Mouse (Mus musculus) adrenal gland, postnatal 14 days (tissue): ENCODE data around the gene Tiam2. TPM values are rescaled to one million over a fixed set of nuclear protein-coding genes. Genes with fewer than 3 reads are reported as not detected.

Experiments used
- DNase-seq: peaks from one replicate; pipeline ENCODE4 v3.0.0; 2021; ENCODE audit warnings: mixed read lengths
- total RNA-seq: library from RNA; stranded (reverse); gene quantifications from 2 replicates; pipeline ENCODE4 v1.2.3, GENCODE M21; 2021

The Tiam2 gene
- total RNA-seq, 1 experiment from 2014 or later = 14.6 TPM

DNA sequence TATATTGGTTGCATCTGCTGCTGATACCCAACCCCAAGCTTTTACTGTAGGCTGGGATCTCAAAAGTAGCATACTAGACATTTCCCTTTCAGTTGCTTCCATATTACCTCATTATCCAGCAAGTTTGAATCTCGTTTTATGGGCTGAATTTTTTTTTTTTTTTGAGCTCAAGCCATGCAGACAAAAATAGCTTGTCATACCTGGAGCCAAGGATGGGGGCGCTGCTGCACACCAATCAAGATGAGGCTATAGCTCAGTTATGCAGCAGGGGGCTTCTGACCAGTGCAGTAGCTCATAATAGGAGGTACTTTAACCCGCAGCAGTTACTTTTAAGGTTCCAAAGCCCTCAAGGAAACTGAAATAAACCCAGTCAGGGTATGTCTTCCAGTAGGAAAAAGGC lies 171.7 kb downstream of the Tiam2 start:
- DNase-seq = peak; percentile 66

GRCm38 (mm10) chr17:3498580-3498979 lies 172.2 kb downstream of the Tiam2 start:
- DNase-seq = no peak

DNA sequence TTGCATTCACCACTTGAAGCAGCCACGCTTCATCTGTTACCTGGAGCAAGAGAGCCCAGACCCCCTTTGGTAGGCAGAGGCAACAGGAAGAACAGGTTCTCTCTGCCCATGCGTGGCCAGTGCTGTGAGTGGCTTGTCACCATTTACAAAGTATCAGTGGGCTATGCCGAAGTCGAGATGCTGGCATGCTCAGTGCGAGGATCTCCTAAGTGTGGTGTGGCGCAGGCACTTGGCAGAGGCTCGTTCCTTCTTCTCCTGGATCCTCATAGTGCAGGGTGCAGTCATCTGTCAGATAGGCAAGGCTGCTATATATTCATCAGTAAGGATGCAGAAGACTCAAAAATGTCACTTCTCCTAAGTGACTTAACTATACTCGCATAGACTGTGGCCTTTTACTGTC lies 173.1 kb downstream of the Tiam2 start:
- DNase-seq = no peak

- no peak for DNase-seq
Measured at GRCm38 (mm10) chr17:3500076-3500475, 173.7 kb downstream of the Tiam2 start.

- no peak for DNase-seq
Measured at GRCm38 (mm10) chr17:3500936-3501335, 174.6 kb downstream of the Tiam2 start.

- DNase-seq = no peak
Measured at GRCm38 (mm10) chr17:3505711-3506110, 179.3 kb downstream of the Tiam2 start.

DNA sequence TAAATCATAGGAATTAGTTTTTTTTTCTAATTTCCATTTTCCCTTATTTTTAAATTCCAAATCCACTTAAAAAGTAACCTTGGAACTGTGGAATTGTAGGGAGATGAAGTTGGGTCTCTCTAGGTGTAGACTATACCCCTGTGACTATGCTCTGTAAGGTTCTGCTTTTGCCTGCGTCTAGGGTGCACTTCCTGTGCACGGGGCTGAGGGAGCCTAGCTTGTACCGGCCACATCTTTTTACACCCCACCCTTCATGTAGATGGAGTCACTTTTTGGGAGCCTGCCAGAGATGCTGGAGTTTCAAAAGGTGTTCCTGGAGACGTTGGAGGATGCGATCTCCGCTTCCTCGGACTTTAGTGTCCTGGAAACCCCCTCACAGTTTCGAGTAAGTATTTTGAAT lies 180.1 kb downstream of the Tiam2 start:
- DNase-seq = no peak

DNA sequence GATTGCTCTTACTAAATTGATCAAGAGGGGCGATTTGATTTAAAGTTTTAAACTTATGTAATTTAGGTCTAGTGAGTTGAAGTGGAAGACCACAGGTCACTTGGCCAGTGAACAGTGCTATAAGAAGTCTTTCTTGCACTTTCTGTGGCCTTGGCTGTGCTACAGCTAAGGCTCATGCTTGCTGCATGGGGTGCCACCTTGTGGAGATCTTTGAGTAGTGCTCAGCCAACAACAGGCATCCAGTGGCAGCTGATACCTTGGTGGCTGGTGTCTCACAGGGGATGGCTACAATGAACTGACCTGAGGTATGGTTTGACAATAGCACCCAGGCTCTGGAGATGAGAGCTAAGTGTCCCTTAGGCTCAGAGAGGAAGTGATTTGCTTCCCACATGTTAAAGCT lies 183.5 kb downstream of the Tiam2 start:
- peak; percentile 79 for DNase-seq

DNA sequence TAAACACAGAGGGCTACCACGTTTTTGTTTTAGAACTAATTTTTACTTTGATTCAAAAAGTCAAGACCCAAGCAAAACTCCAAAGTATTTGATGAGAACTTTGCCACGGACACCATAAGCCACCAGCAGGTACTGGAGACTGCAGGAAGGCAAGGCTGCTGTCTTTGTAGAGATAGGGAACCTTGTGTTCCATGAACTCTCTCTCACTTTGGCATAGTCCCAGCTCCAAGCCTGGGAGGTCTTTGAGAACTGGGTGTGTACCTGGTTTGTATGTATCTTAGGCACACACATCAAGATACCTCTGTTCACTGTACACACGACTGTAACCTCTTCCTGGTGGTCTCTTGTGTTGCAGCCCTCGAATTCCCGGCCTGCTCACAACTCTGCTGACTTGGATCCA lies 187.9 kb downstream of the Tiam2 start:
- DNase-seq = no peak

GRCm38 (mm10) chr17:3515851-3516250 lies 189.5 kb downstream of the Tiam2 start:
- no peak for DNase-seq

DNA sequence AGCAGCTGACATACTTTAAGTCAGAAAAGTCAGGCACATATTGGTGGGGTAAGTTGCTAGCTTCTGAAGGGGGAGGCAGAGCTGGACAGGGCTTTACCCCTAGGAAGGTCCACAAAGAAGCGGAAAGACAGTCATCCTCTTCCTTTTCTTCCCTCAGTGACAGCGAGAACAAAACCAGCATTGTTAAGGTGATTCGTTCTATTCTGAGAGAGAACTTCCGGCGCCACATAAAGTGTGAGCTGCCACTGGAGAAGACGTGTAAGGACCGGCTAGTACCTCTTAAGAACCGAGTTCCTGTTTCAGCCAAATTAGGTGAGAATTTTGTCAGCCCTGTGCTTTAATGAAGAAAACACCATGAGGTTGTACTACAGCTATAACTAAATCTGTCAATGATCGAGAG lies 190.0 kb downstream of the Tiam2 start:
- DNase-seq = no peak

- DNase-seq = no peak
Measured at GRCm38 (mm10) chr17:3520344-3520743, 194.0 kb downstream of the Tiam2 start.

GRCm38 (mm10) chr17:3527841-3528471 lies 201.6 kb downstream of the Tiam2 start:
- DNase-seq = no peak

DNA sequence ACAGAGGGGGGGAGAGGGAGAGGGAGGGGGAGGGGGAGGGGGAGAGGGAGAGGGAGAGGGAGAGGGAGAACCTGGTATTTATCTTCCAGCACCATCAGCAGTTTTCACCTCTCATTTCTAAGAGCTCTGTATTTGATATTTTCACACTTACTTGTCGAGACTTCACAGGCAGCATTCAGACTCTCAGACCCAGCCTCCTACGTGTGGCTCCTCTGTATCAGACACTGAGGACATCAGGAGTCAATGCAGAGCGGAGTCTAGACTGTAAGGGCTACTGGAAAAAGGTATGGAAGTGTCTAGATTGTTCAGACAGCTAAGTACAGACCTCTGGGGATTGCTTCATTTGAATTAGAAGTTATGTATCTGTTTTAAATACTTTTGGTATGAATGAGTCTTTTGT lies 203.2 kb downstream of the Tiam2 start:
- DNase-seq = no peak

DNA sequence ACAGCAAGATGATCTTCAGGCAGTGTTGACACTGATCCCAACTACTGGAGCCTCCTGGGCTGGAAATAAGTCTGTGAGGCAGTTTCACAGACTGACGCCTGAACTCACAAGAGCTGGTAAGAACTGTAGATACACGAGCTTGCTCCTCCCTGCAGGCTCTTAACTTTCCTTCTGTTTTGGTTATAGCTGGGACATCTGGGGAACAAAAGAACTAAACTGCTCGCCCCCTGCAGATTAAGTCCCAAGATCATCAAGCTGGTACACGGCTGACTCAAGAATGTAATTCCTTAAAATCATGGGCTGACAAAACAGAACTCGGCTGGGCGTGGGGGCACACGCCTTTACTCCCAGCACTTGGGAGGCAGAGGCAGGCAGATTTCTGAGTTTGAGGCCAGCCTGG lies 204.2 kb downstream of the Tiam2 start:
- no peak for DNase-seq

GRCm38 (mm10) chr17:3531641-3532040 lies 205.3 kb downstream of the Tiam2 start:
- DNase-seq = no peak

GRCm38 (mm10) chr17:3532254-3532653 lies 205.9 kb downstream of the Tiam2 start, which contains the start of gene Cldn20:
Gene Cldn20 (plus strand): TSS chr17:3532554.
- DNase-seq = no peak

DNA sequence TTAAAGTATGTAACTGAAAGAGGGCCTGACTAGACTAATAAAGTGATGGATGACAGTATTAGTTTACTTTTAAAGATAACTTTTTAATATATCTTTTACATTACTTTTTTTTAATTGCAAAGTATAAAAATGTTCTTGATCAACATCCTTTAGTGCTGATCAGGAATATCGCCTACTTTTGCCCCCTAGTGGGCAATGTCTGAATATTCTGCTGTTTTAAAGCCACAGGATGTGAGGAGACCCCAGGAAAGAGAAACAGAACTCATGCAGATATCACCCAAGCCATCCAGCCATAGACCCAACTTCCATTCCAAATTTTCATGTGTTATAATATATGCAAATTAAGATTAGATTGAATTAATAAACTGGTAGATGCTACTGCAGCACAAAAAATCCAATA lies 207.1 kb downstream of the Tiam2 start:
- DNase-seq = no peak

DNA sequence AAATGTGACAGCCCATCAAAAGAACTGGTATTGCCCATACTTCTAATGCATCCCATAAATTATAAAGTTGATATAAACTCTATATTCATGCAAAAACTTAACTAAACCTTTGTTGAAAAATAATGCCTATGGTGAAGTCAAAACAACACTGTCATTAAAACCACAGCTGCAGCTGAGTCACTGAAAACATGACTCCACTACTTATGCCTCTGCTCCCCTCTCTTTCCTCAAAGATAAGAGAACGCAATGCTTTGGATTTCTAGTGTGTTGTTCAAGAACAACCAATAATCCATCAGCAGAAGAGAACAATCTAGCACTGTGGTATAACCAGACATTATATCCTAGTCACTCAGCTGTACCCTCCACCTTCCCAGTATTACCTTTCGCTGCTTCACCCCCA lies 213.9 kb downstream of the Tiam2 start:
- DNase-seq = no peak

GRCm38 (mm10) chr17:3541033-3541432 lies 214.7 kb downstream of the Tiam2 start:
- DNase-seq = no peak

GRCm38 (mm10) chr17:3547725-3548124 lies 221.4 kb downstream of the Tiam2 start:
- DNase-seq = no peak

DNA sequence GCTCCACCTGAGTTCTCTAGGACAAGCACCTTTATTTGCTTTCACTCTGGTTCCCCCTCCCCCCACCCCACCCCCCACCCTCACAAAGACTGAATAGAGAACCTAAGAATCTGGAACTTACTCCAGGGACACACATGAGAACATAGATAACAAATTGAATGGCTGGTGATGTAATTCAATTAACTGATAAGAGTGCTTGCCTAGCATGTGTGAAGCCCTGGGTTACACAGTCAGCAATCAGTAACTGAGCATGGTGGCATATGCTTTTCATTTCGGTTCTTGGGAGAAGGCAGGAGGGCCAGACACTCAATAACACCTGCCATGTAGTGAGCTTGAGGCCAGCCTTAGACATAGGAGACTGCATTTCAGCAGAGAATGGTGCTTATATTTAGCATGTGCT lies 229.9 kb downstream of the Tiam2 start:
- DNase-seq = no peak

GRCm38 (mm10) chr17:3557331-3558311 lies 231.2 kb downstream of the Tiam2 start, which contains the start of gene Tfb1m:
Gene Tfb1m (minus strand): TSS chr17:3557781.
- DNase-seq = peak; percentile 98
